Mouse (Mus musculus) thymus, postnatal 10 days (tissue): ENCODE data around the gene Tprkb.
"Not testable (repeated sequence)": the region's sequence is repeated elsewhere in the genome, so short reads cannot be mapped to it uniquely, and the experiment has no call there.

Experiments used
- DNase-seq, 2 experiments: peaks; one replicate each; pipeline ENCODE4 v3.0.0; 2021; ENCODE audit warnings: low spot score in 2 of 2

The Tprkb gene

DNA sequence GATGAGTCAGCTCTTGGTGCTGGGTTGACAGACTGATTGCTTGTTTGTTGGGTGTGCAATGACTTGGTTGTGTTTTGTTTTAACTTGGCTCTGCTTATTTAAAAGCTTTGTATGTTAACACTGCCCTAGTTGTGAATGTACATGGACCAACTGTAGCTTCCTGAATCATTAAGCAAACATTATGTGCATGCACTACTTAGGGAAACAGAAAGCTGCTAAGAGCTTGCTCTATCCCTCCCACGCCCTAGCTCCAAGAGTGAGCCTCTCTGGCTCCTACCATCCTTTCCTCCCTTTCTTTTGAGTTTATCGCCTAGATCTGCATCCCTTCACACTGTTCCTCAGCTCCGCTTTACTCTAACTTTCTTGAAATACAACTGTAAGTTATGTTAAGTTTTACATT is 61.7 kb downstream of the Tprkb start:
- no peak for DNase-seq

DNA sequence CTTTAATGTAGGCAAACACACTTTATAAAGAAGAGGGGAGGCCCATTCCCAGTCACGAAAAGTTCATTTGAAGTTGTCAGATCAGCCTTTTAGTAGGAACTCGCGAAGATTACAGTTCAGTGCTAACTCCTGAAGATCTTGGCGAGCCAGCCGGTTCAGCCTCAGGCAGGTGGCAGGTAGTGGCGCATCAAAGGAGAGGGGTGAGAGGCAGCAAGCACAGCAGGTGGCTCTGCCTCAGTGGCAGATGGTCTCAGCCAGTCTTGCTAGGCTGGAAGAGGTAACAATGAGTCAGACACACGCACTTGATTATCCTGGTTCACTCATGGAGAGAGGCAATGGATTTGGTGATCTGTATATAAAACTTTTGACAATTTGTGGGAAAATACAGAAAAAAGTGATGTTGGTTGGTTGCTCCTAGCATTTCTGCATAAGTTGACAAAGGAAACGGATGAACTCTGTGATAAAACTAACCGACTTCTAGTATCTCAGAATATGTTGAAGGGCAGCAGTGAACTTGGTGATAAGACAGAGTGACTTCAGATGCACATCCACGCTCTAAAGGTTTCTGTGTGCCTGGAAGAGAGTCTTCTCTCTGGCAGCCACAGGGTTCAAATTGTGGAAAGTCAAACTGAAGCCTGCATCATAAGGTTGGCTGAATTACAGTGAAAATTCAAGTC is 63.4 kb downstream of the Tprkb start:
- peak in 1 of 2 experiments; percentile 6 for DNase-seq

DNA sequence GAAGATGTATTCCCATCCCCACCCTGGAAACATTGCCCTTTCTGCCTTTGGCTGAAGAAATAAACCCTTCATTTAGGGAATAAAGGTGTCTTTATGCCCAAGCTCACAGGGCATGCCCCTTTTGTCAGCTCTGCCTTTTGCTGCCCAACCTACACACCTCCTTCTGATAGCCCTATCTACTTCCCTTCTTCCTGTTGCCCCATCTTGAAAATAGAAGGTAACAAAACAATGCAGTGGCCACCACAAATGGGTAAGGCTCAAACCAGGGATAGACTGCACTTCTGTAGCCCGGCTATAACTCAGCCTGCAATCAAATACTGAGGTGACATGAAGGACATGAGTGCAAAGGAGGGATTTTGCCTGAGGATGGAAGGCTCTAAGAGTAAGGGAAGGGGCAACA is 64.1 kb downstream of the Tprkb start:
- DNase-seq: no peak

DNA sequence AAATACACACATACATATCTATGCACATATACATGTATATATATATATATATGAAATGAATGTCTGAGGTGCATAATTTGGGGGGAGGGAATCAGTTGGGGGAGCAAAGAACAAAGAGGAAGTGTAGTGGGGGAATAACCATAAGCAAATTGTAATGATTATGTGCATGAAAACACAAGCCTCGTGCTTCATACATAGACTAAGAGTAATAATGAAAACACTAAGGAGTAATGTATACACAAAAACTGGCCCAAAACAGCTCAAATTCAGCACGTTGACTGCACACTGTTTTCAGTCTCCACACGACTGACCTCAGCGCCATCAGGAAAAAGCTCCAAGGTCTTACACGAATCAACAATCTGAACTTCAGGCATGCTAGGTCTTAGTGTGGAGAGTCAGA is 64.6 kb downstream of the Tprkb start:
- DNase-seq: no peak

DNA sequence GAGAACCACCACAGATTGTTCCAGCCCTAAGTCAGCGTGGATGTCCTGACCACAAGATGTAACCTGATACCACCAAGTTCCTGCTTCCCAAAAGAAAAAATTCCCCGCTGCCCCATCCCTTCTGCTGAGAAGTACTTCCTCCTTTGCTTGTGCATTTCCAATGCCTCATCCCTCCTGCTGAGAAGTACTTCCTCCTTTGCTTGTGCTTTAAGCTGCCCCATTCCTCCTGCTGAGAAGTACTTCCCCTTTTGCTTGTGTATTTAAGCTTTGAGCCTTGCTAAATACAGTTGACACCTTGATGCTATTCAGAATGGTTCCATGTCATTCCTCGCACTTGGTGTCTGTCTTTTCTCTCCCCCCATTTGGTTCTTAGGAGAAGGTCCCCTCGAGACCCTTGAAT is 67.1 kb downstream of the Tprkb start:
- not testable (repeated sequence) for DNase-seq
